ENCODE assay signal across 43 mouse cellular contexts in the genomic region with DNA sequence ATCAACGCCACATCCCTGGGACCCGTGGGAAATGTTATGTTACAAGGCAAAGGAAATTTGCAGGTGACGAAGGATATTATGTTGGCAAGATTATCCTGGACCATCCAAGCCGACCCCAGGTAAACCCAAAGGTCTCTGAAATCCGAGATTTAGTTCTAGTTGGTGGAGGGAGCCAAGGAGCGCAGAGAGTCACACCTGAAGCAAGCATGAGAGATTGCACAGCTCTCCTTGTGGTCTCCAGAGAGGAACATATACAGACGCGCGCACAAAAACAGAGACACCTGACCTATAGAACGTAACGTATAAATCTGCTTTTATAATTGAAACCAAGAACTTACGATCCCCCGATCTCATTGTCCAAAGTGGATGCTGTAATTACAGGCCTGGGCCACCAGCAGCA. TPM values are rescaled to one million over a fixed set of nuclear protein-coding genes. Genes with fewer than 3 reads are reported as not detected.
"Had no signal": no experiment of that assay in that cellular context is flagged by ENCODE, and none has a peak within 500 bp of the region (broad histone marks: within the 10 kb centered on the region; RNA-seq: fewer than 3 reads in every experiment).

No protein-coding gene starts in this region.

- H3K27me3 ChIP-seq: limb, embryonic 12.5 days; limb, embryonic 13.5 days; limb, embryonic 15.5 days; liver, embryonic 12.5 days; liver, embryonic 13.5 days; liver, embryonic 15.5 days; lung, embryonic 15.5 days; midbrain, embryonic 12.5 days; midbrain, embryonic 13.5 days; midbrain, embryonic 15.5 days; neural tube, embryonic 12.5 days had no signal

- H3K27ac ChIP-seq: left cerebral cortex, adult 2 months; limb, embryonic 10.5 days; limb, embryonic 12.5 days; limb, embryonic 13.5 days; limb, embryonic 15.5 days; liver, embryonic 12.5 days; liver, embryonic 13.5 days; liver, embryonic 14.5 days; liver, embryonic 15.5 days; lung, embryonic 15.5 days; macrophage; midbrain, embryonic 10.5 days; midbrain, embryonic 12.5 days; midbrain, embryonic 13.5 days; midbrain, embryonic 15.5 days; neural tube, embryonic 12.5 days had no signal

- H3K4me2 ChIP-seq: limb, embryonic 12.5 days; limb, embryonic 13.5 days; limb, embryonic 15.5 days; liver, embryonic 11.5 days; liver, embryonic 12.5 days; liver, embryonic 13.5 days; liver, embryonic 15.5 days; lung, embryonic 14.5 days; lung, embryonic 15.5 days; midbrain, embryonic 12.5 days; midbrain, embryonic 13.5 days; midbrain, embryonic 15.5 days; neural tube, embryonic 12.5 days had no signal

- H3K9me3 ChIP-seq: limb, embryonic 10.5 days; limb, embryonic 13.5 days; limb, embryonic 15.5 days; liver, embryonic 12.5 days; liver, embryonic 13.5 days; liver, embryonic 15.5 days; lung, embryonic 15.5 days; megakaryocyte, embryonic 14.5 days; midbrain, embryonic 10.5 days; midbrain, embryonic 12.5 days; midbrain, embryonic 13.5 days; midbrain, embryonic 15.5 days; neural tube, embryonic 12.5 days had no signal

- DNase-seq: left cerebral cortex, postnatal 4 days; liver; liver, embryonic 13.5 days; liver, postnatal 0 days; lung, adult 18-20 months; lung, adult 2 months; lung, embryonic 14.5 days; lung, postnatal 10 days; lung, postnatal 14 days; lung, postnatal 36 days; lung, postnatal 4 days; midbrain, embryonic 14.5 days had no signal

- H3K36me3 ChIP-seq: liver, embryonic 12.5 days; liver, embryonic 13.5 days; liver, embryonic 15.5 days; lung, embryonic 15.5 days; midbrain, embryonic 12.5 days; midbrain, embryonic 15.5 days; neural tube, embryonic 12.5 days had no signal

- ATAC-seq: liver, embryonic 12.5 days; liver, postnatal 0 days; lung, postnatal 0 days; midbrain, embryonic 13.5 days; midbrain, embryonic 15.5 days; midbrain, embryonic 16.5 days had no signal

- H3K9ac ChIP-seq: limb, embryonic 12.5 days; limb, embryonic 13.5 days; limb, embryonic 15.5 days; liver, embryonic 12.5 days; liver, embryonic 13.5 days; liver, embryonic 14.5 days; liver, embryonic 15.5 days; liver, postnatal 0 days; lung, embryonic 14.5 days; lung, embryonic 15.5 days; midbrain, embryonic 12.5 days; midbrain, embryonic 13.5 days; midbrain, embryonic 15.5 days; neural tube, embryonic 12.5 days had no signal

- H3K4me3 ChIP-seq: left cerebral cortex, adult 2 months; limb, embryonic 10.5 days; limb, embryonic 12.5 days; limb, embryonic 13.5 days; limb, embryonic 15.5 days; liver, embryonic 12.5 days; liver, embryonic 13.5 days; liver, embryonic 15.5 days; lung, embryonic 15.5 days; megakaryocyte, embryonic 14.5 days; midbrain, embryonic 10.5 days; midbrain, embryonic 12.5 days; midbrain, embryonic 13.5 days; midbrain, embryonic 15.5 days; myocyte; neural tube, embryonic 12.5 days had no signal

- H3K4me1 ChIP-seq: limb, embryonic 12.5 days; megakaryocyte, embryonic 14.5 days; midbrain, embryonic 10.5 days; midbrain, embryonic 12.5 days; neural tube, embryonic 12.5 days had no signal

RNA-seq across cellular contexts. Expression of a gene that starts 32.0 kb away (rescaled TPM):
- total RNA-seq: monocyte, adult 5-6 weeks had no signal
- polyA plus RNA-seq: macrophage had no signal

RNA-seq across cellular contexts. Expression of a gene that starts 51.4 kb away (rescaled TPM):
- total RNA-seq: left cerebral cortex, adult 2 months; left cerebral cortex, adult 8-10 months; left cerebral cortex, postnatal 10 days; left cerebral cortex, postnatal 14 days; left cerebral cortex, postnatal 25 days; left cerebral cortex, postnatal 36 days; left cerebral cortex, postnatal 4 days; liver, adult 2 months; megakaryocyte progenitor cell, adult 5-6 weeks; megakaryocyte, adult 5-6 weeks; megakaryocyte-erythroid progenitor cell, adult 5-6 weeks had no signal
- polyA plus RNA-seq: liver, adult 2 months; liver, postnatal 0 days; lung, adult 2 months; lung, embryonic 14.5 days; macrophage; neural tube, embryonic 11.5 days had no signal
